Mouse (Mus musculus) heart, postnatal 4 days (tissue): Measurements from ENCODE around the gene Mtmr6. TPM values are rescaled to one million over a fixed set of nuclear protein-coding genes. Genes with fewer than 3 reads are reported as not detected.

ENCODE experiments used
- DNase-seq: peaks from one replicate; pipeline ENCODE4 v3.0.0; 2021
- total RNA-seq, 2 experiments: library from RNA; stranded (reverse); gene quantifications; 2 replicates each; pipeline ENCODE4 v1.2.3; 2021

The Mtmr6 gene
- total RNA-seq = 10 to 100 TPM; 27.3 TPM

DNA sequence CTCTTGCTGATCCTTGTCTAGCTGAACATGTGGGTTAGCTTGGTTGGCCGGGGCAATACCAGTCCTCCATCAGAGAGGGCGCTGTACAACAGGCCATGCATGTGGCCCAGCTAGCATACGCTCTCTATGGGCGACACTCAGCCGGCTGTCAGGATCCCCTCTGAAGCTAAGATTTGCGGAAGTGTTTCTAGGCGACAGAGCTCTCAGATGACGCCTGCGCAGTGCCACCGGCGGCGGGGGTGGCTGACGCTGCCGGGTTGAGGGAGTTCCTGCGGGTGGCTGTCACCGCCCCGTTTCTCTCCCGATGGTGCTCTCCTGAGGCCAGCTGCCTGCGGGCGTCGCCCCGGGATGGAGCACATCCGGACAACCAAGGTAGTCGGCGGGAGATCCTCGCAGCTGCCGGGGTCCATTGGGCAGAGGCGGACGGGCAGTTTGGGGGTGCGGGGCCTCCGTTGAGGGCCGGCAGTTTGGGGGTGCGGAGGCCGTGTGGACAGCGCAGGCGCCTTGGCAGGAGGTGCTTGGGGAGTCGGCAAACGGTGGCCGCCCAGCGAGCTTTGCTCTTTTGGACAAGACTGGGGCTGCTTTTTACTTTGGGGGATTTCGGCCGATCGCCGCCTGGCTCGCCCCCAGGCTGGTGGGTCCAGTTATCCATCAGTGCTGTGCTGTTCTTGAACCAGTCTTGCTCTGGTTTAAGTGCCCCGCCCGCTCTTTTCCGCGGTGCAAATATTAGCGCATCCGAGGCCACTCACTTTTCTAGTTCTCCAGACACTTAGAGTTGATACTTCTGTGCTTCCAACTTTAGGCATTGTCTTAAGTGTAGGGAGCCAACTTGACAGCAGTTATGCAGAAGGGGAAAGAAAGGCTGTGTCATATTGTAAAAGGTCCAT lies at the start of gene Mtmr6:
Gene Mtmr6, plus strand, starts transcription at position 239 of the 887 bp plus-strand sequence.
- DNase-seq = peak; percentile 94

DNA sequence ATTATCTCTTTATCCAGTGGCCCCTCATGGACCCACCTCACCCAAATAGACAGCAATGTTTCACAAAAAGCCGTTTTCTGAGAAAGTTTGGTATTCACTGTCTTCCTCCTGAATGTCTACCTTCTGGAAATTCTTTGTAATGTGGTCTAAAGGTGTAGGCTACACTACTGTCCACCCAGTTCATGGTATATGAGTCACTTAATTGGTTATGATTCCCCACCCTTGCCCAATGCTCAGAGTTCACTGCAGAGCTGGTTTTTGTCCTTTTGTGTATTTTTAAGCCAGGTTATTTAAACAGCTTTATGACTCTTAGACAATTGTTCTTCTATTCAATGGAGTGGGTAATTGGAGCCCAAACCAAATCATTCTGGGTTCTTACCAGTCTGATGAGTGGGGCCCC lies 48.9 kb upstream of the Mtmr6 start:
- DNase-seq = no peak

DNA sequence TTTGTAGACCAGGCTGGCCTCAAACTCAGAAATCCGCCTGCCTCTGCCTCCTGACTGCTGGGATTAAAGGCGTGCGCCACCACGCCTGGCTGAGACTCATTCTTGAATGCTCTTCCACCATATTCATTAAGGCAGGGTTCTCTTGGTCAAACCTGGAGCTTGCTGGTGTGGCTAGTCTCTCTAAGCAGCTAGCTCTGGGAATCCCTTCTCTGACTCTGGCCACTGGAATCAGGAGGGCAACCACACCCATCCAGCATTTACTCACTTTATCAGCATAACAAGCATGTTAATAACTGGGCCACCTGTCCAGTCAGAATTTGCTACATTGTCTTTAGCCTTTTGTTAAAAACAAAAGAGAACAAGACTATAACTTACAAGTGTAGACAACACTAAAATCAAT lies 47.4 kb upstream of the Mtmr6 start:
- no peak for DNase-seq

DNA sequence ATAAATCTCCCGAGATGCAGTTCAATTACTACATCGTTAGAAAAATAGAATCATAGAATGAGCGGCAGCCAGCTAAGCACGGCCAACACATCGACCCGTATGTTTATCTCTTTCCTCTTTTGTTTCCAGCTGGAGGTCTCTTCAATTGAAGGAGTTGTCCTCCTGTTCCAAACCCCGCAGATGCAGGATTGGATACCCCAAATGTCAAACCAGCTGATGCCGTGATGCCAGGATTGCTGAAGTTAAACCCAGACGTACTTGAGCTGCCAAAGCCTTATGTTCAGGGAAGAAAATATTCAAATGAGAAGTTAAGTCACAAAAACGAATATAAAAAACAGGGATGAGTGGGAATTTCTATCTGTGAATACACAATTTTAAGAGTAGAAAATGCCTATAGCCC lies 45.1 kb upstream of the Mtmr6 start:
- DNase-seq = no peak

DNA sequence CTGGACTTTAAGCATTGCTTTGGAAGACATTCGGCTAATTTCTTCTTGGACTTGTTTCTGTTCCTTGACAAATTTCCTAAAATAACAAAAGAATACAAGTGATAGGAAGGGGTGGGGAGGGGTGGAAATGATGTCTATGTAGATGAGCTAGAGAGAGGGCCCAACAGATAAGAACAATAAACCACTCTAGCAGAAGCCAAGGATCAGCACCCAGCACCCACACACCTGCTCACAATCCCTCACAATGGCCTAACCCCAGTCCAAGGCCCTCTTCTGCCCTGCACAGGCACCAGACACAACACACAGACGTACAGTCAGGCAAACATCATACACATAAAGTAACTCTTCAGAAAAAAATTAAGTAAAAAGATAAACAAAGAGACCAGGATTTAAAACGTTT lies 26.5 kb upstream of the Mtmr6 start:
- DNase-seq = no peak

DNA sequence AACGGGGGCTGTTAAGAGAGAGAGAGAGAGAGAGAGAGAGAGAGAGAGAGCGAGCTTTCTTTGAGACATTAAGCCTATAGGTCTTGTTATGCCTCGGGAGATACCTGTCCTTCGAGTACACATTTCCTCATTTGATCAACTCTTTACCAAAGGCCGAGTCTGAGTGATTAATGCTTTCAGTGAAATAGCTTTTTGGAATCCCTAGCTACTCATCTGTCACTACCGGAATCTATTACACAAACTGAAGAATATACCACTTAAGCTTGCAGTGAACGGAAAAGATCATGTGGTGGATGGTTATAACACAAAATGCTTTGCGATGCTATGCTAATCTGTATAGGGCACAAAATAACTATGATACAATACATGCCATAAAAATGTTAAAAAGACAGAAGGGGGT lies 14.7 kb upstream of the Mtmr6 start:
- no peak for DNase-seq

DNA sequence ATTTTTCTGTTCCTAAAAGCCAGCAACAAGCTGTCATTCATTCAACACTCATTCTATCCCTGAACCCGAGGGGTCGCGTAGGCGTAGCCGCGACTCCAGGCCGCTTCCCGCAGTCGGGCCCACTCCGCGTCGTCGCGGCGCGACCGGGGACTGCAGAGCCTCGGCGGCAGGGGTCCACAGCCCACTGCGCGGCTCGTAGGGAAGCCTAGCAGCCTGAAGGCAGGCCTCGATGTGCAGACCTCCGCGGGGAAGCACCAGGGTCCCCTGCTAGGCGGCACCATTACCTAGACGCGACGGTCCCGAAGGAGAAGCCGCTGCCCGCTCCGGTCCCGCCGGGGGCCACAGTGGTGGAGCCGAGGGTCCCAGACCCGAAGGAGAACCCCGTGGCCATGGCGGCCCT lies 14.1 kb upstream of the Mtmr6 start:
- no peak for DNase-seq

DNA sequence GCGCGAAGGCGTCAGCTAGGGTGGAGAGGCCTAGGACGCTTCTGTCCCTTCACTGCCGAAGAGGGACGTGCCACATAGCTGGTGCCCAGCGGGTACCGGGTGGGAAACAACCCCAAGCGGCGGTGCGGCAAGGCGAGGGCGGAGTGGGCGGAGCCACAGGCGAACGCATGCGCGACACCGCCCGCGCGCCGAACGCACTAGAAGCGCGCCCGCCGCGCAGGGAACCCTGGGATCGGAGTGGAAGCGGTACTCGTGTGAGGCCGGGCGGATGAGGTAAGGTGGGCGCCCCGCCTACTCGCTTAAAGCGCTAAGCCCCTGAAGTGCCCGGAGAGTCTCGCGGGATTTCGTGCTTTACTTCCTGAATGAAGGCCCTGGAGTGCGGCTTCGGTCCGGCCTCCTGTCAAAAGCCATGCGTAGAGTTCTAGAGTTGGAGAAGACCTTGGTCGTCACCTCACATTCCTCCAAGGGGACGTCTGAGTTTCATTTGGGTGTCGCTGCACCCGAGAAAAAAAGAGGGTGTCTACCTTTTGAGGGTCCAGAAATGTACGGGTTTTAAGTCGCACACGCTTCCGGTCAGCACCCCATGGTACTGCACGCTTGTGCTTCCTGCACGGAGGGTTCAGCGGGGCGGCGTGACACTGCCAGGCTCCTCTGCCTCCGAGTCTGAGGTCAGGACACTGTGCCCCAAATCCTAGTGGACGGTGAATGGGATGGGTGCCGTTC lies 13.6 kb upstream of the Mtmr6 start, which contains the start of the genes Nupl1 and Gm49336:
Gene Nupl1, minus strand, starts transcription at position 151 of the 723 bp plus-strand sequence.
Gene Gm49336, minus strand, starts transcription at position 227 of the 723 bp plus-strand sequence.
- peak; percentile 98 for DNase-seq

DNA sequence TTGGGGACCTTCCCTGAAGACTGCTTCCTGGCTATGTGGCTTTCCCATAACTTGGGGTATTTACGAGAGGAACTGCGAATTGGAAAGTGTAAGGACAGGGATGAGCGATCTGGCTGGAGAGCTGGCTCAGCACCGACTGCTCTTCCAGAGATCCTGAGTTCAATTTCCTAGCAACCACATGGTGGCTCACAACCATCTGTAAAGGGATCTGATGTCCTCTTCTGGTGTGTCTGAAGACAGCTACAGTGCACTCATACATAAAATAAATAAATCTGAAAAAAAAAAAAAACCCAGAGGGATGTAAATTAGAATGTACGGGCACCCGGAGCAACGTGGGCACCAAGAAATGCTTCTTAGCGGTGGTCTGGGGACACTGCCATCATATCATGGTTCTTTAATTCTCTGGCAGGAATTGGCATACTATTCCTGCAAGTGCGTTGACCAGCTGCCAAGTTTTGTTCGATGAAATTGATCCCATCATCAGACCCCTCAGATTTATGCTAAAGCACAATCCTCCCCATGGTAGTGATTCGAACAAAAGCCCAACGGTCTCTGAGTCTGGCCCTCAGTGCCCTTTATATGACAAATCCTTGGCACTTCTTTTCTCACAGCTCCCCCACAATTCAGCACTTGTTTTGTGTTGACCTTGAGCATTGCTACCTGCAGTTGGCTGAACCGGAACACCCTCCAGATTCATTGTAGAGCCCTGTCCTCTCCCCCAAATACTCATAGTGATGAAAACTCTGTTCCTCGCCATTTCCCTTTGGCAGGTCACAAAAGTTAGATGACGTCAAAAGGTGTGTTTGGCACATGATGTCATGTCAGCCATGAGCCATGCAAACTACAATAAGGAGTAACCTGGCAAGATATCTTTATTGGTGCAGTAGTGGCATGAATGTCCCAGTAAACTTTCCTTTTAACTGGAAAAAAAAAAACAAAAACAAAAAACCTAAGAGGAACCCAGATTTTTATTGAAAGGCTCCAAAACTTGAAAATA lies 12.7 kb upstream of the Mtmr6 start:
- DNase-seq = peak; percentile 20

DNA sequence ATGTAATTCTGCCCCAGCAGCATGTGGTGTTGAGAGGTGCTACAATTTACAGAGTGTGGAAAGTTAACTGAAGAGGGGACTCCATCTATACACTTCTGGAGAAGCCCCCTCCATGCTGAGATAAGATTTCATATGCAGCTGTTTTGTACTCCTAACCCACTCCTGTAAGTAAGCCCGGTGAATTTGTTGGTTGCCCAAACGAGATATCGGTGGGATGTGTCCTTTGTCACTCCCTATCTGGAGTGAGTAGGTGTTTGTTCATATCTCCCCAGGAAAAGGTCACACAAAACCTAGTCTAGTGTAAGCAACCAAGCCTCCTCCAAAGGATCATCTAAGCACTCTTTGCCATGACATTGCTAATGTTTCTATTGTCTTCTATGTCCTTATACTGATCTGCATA lies 11.6 kb upstream of the Mtmr6 start:
- DNase-seq = no peak

DNA sequence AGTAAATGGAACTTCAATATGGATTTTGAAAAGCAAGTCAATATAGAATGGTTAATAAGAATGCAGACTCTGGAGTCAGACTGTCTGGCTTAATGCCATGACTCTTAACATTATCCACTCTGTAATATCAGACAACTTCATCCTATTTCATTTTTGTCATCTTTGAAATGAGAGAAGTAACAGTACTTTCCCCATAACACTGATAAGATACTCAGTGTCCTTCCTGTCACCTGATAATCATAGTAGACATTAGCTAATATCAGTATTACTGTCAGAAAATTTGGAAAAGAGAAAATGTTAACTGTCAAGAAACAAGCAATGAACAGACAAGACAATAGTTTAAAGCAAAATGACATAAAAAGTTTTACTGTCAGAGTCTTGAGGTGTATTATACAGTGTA lies 10.3 kb upstream of the Mtmr6 start:
- no peak for DNase-seq

DNA sequence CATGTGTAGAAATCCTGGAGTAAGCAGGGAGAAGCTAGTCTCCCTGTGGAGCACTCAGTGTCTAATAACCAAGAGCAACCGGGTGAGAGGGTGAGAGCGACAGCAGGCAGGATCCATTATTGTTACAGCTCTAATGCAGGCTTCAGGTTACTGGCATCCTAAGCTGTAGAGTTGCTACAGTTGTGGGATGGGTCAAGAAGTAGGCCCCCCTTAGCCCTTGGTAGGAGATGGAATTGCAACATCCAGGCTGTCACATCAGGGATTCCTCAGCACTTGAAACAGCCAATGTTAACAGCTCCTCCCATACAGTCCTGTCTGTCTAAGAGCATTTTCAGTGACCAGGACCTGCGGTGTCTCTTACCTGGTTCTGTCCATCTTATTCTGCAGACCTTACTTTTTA lies 8.7 kb upstream of the Mtmr6 start:
- DNase-seq = no peak

DNA sequence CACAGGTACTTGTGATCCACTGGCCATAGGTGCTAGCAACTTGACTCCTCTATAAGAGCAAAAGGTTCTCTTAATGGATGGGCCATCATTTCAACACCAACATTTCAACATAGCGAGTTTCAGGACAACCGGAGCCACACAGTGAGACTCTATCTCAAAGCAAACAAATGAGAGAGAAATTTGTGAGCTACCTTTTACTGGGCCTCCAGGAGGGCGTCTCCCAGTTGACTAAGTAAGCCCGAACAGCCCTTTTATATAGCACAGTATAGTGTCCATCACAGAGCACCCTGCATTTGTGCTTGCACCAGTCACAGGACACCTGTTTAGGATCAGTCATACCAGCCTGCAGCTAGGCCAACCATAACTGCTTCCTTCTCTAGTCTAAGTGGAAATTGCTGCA lies 7.9 kb upstream of the Mtmr6 start:
- DNase-seq = no peak

DNA sequence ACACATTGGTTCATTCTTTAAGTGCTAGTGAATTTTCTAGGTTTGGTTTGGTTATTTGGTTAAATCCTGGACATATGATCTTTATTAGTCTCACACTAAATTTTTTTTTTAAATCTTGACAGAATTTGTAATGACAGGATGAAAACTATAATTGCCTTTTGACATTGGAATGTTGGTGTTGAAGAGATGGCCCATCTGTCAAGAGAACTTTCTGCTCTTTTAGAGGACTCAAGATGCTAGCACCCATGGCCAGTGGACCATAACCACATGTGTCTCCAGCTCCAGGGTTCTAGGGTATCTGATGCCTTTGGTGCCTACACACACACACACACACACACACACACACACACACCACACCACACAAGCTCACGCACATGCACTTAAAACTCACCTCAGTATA lies 7.2 kb upstream of the Mtmr6 start:
- no peak for DNase-seq

DNA sequence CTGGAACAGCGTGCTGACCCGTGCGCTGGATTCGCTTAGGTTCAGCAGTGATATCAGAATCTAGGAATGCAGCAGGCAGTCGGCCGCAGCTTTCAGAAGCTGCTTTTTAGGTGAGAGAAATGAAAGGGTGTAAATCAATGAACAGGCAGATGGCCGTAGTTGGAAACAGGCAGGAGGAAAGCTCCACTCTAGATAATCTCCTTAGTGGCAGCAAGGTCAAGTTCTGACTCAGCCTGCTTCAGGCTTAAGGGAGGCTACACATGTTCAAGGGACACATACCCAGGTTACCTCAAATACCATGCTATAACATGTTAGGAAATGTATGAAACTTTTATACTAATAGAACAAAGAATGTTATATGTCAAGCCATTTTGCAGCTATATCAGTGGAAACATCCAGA lies 2.7 kb upstream of the Mtmr6 start:
- DNase-seq = no peak

DNA sequence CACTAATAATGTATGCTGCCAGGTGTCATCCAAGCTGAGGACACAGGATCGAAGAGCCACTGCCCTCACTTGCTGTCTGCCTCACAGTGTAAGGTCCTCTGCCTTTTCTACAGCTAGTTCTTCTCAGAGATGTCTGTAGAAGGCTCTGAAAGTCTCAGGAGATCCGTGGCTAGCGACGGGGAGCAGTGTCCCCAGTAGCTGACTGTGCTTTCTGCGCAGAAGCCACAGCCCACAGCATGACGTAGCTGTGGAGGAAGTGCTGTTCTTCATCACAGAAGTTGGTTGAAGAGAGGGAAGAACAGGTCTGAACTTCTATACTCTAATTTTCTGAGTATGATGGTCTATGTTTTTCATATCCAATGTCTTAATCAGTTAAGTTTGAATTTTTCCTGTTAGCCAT lies 4.3 kb downstream of the Mtmr6 start:
- no peak for DNase-seq

DNA sequence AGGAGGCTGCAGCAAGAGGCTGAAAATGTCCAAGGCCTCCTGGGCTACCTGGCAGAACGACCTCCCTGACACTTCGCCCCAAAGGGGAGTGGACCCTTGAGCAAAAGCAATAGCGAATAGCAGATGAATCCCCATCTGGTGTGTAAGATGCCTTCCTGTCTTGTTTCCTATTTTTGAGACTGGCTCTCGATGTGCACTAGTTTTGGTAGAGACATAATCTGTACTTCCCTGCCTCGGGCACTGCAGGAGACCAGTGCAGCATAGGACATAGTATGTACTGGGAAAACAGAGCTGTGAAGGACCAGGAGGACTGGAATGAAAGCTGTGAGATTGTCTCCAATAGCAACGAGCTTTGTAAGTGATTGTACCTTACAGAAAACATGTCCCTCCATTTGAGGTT lies 8.3 kb downstream of the Mtmr6 start:
- DNase-seq = no peak

DNA sequence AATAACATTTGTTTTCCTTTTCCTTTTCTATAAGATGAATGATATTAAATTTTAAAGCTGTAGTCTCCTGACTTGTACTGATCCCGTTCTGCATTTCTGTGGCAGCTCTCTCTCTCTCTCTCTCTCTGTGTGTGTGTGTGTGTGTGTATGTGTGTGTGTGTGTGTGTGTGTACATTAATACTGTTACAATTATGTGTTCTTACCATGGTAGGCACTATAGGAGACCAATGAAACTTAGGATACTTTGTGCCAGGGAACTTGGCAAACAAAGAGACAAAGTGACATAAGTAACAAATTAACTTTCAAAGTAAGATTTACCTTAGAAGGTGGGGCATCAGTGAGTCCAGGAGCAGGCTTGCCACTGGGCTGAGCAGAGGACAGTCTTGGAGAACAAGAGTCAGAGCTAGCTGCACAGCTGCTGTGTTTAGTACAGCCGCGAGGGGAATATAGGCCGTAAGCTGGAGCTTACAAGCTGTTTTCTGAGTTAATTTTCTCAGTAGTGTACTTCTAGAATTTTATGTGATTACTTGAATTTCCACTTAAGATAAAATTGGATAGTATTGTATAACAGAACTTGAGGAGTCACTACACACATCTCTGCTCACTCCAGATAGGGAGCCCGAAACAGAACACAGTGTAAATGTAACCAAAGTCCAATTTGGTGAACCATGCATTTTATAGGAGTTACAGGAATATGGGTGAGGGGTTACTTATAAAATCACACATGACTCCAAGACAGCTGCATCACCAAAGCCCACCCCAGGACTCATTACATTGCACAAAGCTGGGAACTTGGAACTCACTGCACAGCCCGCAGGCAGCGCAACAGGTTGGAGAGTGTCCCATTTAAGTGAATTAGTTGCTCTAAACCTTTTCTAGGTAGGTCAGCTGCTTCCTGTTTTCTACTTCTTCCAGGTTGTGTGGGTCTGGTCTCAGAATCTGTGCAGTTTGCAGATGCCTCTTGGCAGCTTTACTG lies 10.6 kb downstream of the Mtmr6 start:
- no peak for DNase-seq

DNA sequence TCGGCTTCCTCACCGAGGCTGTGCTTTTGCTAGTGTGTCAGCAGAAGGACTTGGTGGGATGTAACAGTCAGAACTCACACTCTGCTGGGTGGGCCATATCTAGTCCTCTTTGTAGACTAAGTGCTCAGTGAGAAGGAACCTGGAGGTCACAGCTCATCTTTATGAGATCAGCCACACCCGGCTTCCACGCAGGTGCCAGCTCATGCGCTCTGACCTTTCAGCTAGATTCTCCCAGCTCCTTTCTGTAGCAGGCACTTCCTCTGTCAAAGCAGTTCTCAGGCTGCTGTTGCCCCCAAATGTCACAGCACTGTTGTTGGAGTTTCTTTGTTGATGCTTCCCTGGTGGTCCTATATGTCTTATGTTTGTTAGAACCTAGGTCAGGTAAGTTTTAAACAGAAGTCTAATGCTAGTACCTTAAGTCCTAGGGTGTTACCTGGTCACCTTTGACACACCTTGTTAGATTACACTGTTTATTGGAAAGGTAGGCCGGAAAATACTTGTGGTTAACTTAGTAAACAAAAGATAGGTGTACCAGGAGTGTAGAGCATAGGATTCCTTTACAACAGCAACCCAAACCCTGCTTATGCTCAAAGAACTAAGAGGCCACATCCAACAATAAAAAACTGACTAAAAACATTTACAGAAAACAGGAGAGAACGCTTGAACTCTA lies 21.3 kb downstream of the Mtmr6 start:
- no peak for DNase-seq

DNA sequence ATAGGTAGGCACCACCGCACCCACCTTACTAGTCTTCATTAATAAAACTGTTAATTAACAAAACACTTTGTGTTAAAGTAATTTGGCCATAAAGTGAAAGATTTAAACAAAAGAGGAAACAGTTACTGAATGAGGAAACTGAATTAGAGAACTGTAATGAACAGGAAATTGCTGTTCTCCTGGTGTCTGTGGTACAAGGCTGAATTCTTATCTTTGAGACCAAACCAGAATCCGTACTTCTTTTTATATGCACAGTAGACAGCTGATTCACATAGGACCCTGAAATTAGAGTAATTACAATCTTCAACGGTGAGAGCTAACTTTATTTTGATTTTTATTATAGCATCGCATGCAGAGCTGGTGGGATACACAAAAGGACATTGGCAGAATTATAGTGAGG lies 25.3 kb downstream of the Mtmr6 start:
- no peak for DNase-seq

DNA sequence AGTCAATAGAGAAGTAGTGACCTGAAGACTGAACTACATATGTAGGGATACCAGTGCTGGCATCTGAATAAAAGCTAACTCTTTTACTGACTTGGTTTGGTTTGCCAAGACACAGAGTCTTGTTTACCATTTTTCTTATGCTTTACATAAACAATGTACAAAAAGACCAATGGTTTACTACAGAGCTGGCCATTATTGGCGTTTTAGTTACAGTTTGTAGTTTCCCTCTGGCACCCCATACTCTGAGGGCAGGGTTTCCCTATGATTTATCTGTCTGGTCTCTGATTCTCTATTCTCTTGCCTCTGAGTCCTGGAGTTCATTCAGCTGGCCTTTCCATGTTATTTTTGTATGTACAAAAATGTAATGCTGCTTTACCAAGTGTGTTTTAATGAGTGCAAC lies 30.5 kb downstream of the Mtmr6 start:
- no peak for DNase-seq
